9 mouse cellular contexts compared by ENCODE assay signal in genomic region chr2:31846692-31847660, GRCm38 (mm10). TPM values are rescaled to one million over a fixed set of nuclear protein-coding genes. Genes with fewer than 3 reads are reported as not detected.
DNase-seq lines count a peak whose midpoint lies in the region; ATAC-seq lines count a peak whose summit lies in the region.
"Had no signal": no experiment of that assay in that cellular context is flagged by ENCODE, and none has a peak within 500 bp of the region (broad histone marks: within the 10 kb centered on the region; RNA-seq: fewer than 3 reads in every experiment).

No protein-coding gene starts in this region.

- H3K36me3 ChIP-seq in heart, embryonic 16.5 days (ENCODE audit: control insufficient read depth, insufficient read depth) = no peaks in the 10 kb centered on the region
- no peaks in the 10 kb centered on the region for H3K36me3 ChIP-seq in intestine, embryonic 14.5 days (ENCODE audit: control insufficient read depth, insufficient read depth, low read length)
- no peaks in the 10 kb centered on the region for H3K36me3 ChIP-seq in neural tube, embryonic 11.5 days (ENCODE audit: control insufficient read depth, insufficient read depth, low read length)
- H3K36me3 ChIP-seq: G1E had no signal

- ATAC-seq in heart, embryonic 16.5 days (replicated peaks; ENCODE audit: extremely low read depth, insufficient read depth, low FRiP score) = no peak
- ATAC-seq in intestine, embryonic 14.5 days (replicated peaks; ENCODE audit: low FRiP score, low TSS enrichment, low read depth) = 0 out of 2 replicates have a peak, but pooled peaks have one; percentile 26
- no peak for ATAC-seq in neural tube, embryonic 11.5 days (ENCODE audit: insufficient read depth, low FRiP score, low TSS enrichment)

- 4% methylated on average over 35 of the region's 35 CpGs for WGBS in heart, embryonic 16.5 days
- WGBS in intestine, embryonic 14.5 days = 5% methylated on average over 35 of the region's 35 CpGs
- 4% methylated on average over 34 of the region's 35 CpGs for WGBS in neural tube, embryonic 11.5 days

- peaks cover 12% of the 10 kb centered on the region for H3K4me1 ChIP-seq in heart, embryonic 16.5 days (ENCODE audit: control insufficient read depth, insufficient read depth, low read length)
- peaks cover 13% of the 10 kb centered on the region; the same call in 1 of the 2 replicates for H3K4me1 ChIP-seq in intestine, embryonic 14.5 days (replicated peaks; ENCODE audit: control insufficient read depth, insufficient read depth, low read length)
- peaks cover 12% of the 10 kb centered on the region for H3K4me1 ChIP-seq in neural tube, embryonic 11.5 days (ENCODE audit: control insufficient read depth, insufficient read depth, low read length)

- H3K4me3 ChIP-seq in heart, embryonic 16.5 days (ENCODE audit: low read length) = peak overlapping the region; percentile 66
- peak overlapping the region; percentile 53 for H3K4me3 ChIP-seq in intestine, embryonic 14.5 days (ENCODE audit: low read depth, low read length)
- H3K4me3 ChIP-seq in neural tube, embryonic 11.5 days (ENCODE audit: low read depth, low read length) = peak overlapping the region; percentile 50

- H3K9ac ChIP-seq in heart, embryonic 16.5 days (ENCODE audit: low read length) = no peak overlapping the region
- H3K9ac ChIP-seq in intestine, embryonic 14.5 days (ENCODE audit: low read length) = no peak overlapping the region; the same call in 1 of the 2 replicates
- H3K9ac ChIP-seq in neural tube, embryonic 11.5 days (ENCODE audit: low read length) = peak overlapping the region; percentile 41; the same call in 1 of the 2 replicates

- H3K27ac ChIP-seq in heart, embryonic 16.5 days (ENCODE audit: low read length) = no peak overlapping the region
- H3K27ac ChIP-seq in intestine, embryonic 14.5 days (ENCODE audit: low read depth) = no peak overlapping the region
- no peak overlapping the region for H3K27ac ChIP-seq in neural tube, embryonic 11.5 days (ENCODE audit: low read depth, low read length)

- peak overlapping the region; percentile 99 for H3K4me2 ChIP-seq in heart, embryonic 16.5 days (ENCODE audit: low read depth, low read length)
- peak overlapping the region; percentile 97 for H3K4me2 ChIP-seq in intestine, embryonic 14.5 days (ENCODE audit: low read length)
- H3K4me2 ChIP-seq in neural tube, embryonic 11.5 days (ENCODE audit: low read depth) = peak overlapping the region; percentile 90

- peaks cover 44% of the 10 kb centered on the region for H3K27me3 ChIP-seq in heart, embryonic 16.5 days (ENCODE audit: control insufficient read depth, insufficient read depth, low read length)
- peaks cover 48% of the 10 kb centered on the region for H3K27me3 ChIP-seq in intestine, embryonic 14.5 days (replicated peaks; ENCODE audit: control insufficient read depth, insufficient read depth, low read length)
- H3K27me3 ChIP-seq in neural tube, embryonic 11.5 days (ENCODE audit: control insufficient read depth, insufficient read depth, low read length) = peaks cover 36% of the 10 kb centered on the region

- no peaks in the 10 kb centered on the region for H3K9me3 ChIP-seq in heart, embryonic 16.5 days (replicated peaks; ENCODE audit: control insufficient read depth, low read length)
- no peaks in the 10 kb centered on the region for H3K9me3 ChIP-seq in intestine, embryonic 14.5 days (ENCODE audit: control insufficient read depth, low read length)
- H3K9me3 ChIP-seq in neural tube, embryonic 11.5 days (ENCODE audit: control insufficient read depth, low read length) = no peaks in the 10 kb centered on the region
- H3K9me3 ChIP-seq: G1E had no signal

- no peak for DNase-seq in heart, adult 9 months (ENCODE audit: low spot score in 2 of 2)
- peak; percentile 51 for DNase-seq in embryo, embryonic 9.5 days (ENCODE audit: extremely low spot score)
- peak; percentile 71 for DNase-seq in intestine, embryonic 14.5 days (ENCODE audit: low spot score)
- no peak for DNase-seq in neural tube, embryonic 11.5 days (ENCODE audit: low spot score)
- no peak for DNase-seq in left cerebral cortex, adult 11 months (ENCODE audit: low spot score)
- DNase-seq in frontal cortex, postnatal 10 days (ENCODE audit: low spot score in 2 of 2) = no peak
- no peak for DNase-seq in spleen, postnatal 10 days (ENCODE audit: low spot score in 2 of 2)

RNA-seq across cellular contexts. Expression of gene Fibcd1, which starts 1.2 kb away (rescaled TPM):
- not detected in 2 replicates for polyA plus RNA-seq in heart, embryonic 16.5 days (2015; fragmentation: Nextera tagmentation; extraction: Ambion mirVana)
- 0.43 and 0.46 TPM in 2 replicates for polyA plus RNA-seq in intestine, embryonic 14.5 days (2014; fragmentation: Nextera tagmentation; extraction: Ambion mirVana)
- 0.51 and 1.2 TPM in 2 replicates for polyA plus RNA-seq in neural tube, embryonic 11.5 days (2014; fragmentation: Nextera tagmentation; extraction: Ambion mirVana)
- polyA plus RNA-seq: G1E had no signal

RNA-seq across cellular contexts. Expression of gene Qrfp, which starts 36.6 kb away (rescaled TPM):
- polyA plus RNA-seq in heart, embryonic 16.5 days (2015; fragmentation: Nextera tagmentation; extraction: Ambion mirVana) = 0.14 and 0.22 TPM in 2 replicates
- 0.05 TPM in 1 of 2 replicates, not detected in the other for polyA plus RNA-seq in intestine, embryonic 14.5 days (2014; fragmentation: Nextera tagmentation; extraction: Ambion mirVana)
- 0.09 and 0.31 TPM in 2 replicates for polyA plus RNA-seq in neural tube, embryonic 11.5 days (2014; fragmentation: Nextera tagmentation; extraction: Ambion mirVana)
- polyA plus RNA-seq: G1E had no signal

RNA-seq across cellular contexts. Expression of gene Lamc3, which starts 40.1 kb away (rescaled TPM):
- 0.41 and 0.55 TPM in 2 replicates for polyA plus RNA-seq in heart, embryonic 16.5 days (2015; fragmentation: Nextera tagmentation; extraction: Ambion mirVana)
- polyA plus RNA-seq in intestine, embryonic 14.5 days (2014; fragmentation: Nextera tagmentation; extraction: Ambion mirVana) = 0.22 and 0.35 TPM in 2 replicates
- polyA plus RNA-seq in neural tube, embryonic 11.5 days (2014; fragmentation: Nextera tagmentation; extraction: Ambion mirVana) = 6.6 and 8.1 TPM in 2 replicates
- polyA plus RNA-seq: G1E had no signal

Comparison
In these comparisons a context has a peak if more than half of its experiments do, and no peak if none do; other contexts are left out.
1. DNase-seq: peak in embryo, embryonic 9.5 days (single experiment) and intestine, embryonic 14.5 days (single experiment); none in heart, adult 9 months (0 of 2), neural tube, embryonic 11.5 days (single experiment), left cerebral cortex, adult 11 months (single experiment), frontal cortex, postnatal 10 days (0 of 2) and spleen, postnatal 10 days (0 of 2).
2. Peak in every context shown above with its lines, with median percentiles within 50 percentile points of each other: H3K4me2 ChIP-seq and H3K4me3 ChIP-seq.